Mouse (Mus musculus) heart, adult 2 months (tissue): Measurements from ENCODE around the gene Tsr2. TPM values are rescaled to one million over a fixed set of nuclear protein-coding genes. Genes with fewer than 3 reads are reported as not detected.
A peak's percentile ranks its signal among the peaks of the same experiment; 100 is the strongest.

ENCODE experiments used
- DNase-seq, 2 experiments: peaks; one replicate each; pipeline ENCODE4 v3.0.0; 2021
- H3K27ac ChIP-seq: fragments of 200-600 bp; 2 replicates; pipeline ENCODE4 v1.8.1; 2022
- H3K27me3 ChIP-seq: fragments of 200-500 bp; 2 replicates; pipeline ENCODE4 v1.6.1; 2012; ENCODE audit warnings: mild to moderate bottlenecking, low read length, inconsistent platforms, mixed read lengths; ENCODE audit not compliant: control insufficient read depth, insufficient read depth
- H3K36me3 ChIP-seq: fragments of 200-500 bp; 2 replicates; pipeline ENCODE4 v1.6.1; 2012; ENCODE audit warnings: low read length, inconsistent platforms; ENCODE audit not compliant: control insufficient read depth, insufficient read depth
- H3K4me1 ChIP-seq: fragments of 200-500 bp; 2 replicates; pipeline ENCODE4 v1.6.1; 2011; ENCODE audit warnings: low read length; ENCODE audit not compliant: control insufficient read depth, insufficient read depth
- H3K4me3 ChIP-seq: fragments of 200-600 bp; 2 replicates; pipeline ENCODE4 v1.8.1; 2022
- H3K79me2 ChIP-seq: fragments of 200-500 bp; replicated peaks from 2 replicates; pipeline ENCODE4 v1.6.1; 2012; ENCODE audit warnings: mild to moderate bottlenecking, inconsistent platforms, low read length, moderate library complexity, mixed read lengths; ENCODE audit not compliant: control insufficient read depth, insufficient read depth
- H3K9ac ChIP-seq: fragments of 200-500 bp; 2 replicates; pipeline ENCODE4 v1.6.1; 2012; ENCODE audit warnings: low read depth, mild to moderate bottlenecking, control low read depth, inconsistent platforms, low read length, mixed read lengths
- CTCF ChIP-seq: fragments of 200-600 bp; IDR thresholded peaks from 2 replicates; pipeline ENCODE4 v1.8.1; 2022; ENCODE audit warnings: antibody characterized with exemption, mild to moderate bottlenecking, moderate library complexity
- EP300 ChIP-seq: fragments of 200-500 bp; IDR thresholded peaks from 2 replicates; pipeline ENCODE4 v1.6.1; 2011; ENCODE audit warnings: low read depth, low read length, control low read depth; ENCODE audit not compliant: insufficient read depth
- POLR2A ChIP-seq: fragments of 200-500 bp; IDR thresholded peaks from 2 replicates; pipeline ENCODE4 v1.6.1; 2011; ENCODE audit warnings: mild to moderate bottlenecking, low read depth, low read length, control low read depth; ENCODE audit not compliant: insufficient read depth
- whole genome bisulfite sequencing: fragments of 180-500 bp; shearing (Covaris S2); methylation state at CpG from one replicate; pipeline ENCODE4 v1.1.7; 2018; 5-methylcytosine and 5-hydroxymethylcytosine counted together
- intact Hi-C: fragments of 180-260 bp; cut with DNase I; formaldehyde crosslinking; loops from one replicate; pipeline ENCODE4 v1.15.1; 2025
- polyA plus RNA-seq: library from polyadenylated mRNA; depleted of rRNA; stranded (reverse); fragments of >200 nt; gene quantifications from 2 replicates; pipeline ENCODE4 v1.2.3, GENCODE M21; 2012; rRNA removed
- total RNA-seq, 2 experiments: library from RNA; stranded (reverse); gene quantifications; 2 replicates each; pipeline ENCODE4 v1.2.3; 2021

The Tsr2 gene
- total and polyA plus RNA-seq, 3 experiments, result 4.9 to 12.8 (median 12.5) TPM

GRCm38 (mm10) chrX:151045850-151046249 is 50.5 kb downstream of the Tsr2 start, which contains the start of gene Fgd1:
TSS of gene Fgd1 (plus strand) at chrX:151046150.
- no peak for DNase-seq
- no peaks in the 10 kb centered on the region for H3K36me3 ChIP-seq
- H3K79me2 ChIP-seq, result no peaks in the 10 kb centered on the region
- H3K27me3 ChIP-seq, result no peaks in the 10 kb centered on the region
- TF ChIP-seq EP300 (no peak), POLR2A (no peak), CTCF (no peak)
- whole genome bisulfite sequencing, result 90% methylated on average over 8 of the region's 8 CpGs
- intact Hi-C loops, result loop anchor here (5.0 kb wide), 2 partner anchors 51 to 79 kb away; partner anchors contain the start of gene Tsr2
- peak within 1 kb of the TSS; percentile 89 for H3K9ac ChIP-seq
- peak within 1 kb of the TSS; percentile 62 for H3K4me3 ChIP-seq
- no peaks in the 10 kb centered on the region; the same call in 1 of the 2 replicates for H3K4me1 ChIP-seq
- peak within 1 kb of the TSS; percentile 66 for H3K27ac ChIP-seq

DNA sequence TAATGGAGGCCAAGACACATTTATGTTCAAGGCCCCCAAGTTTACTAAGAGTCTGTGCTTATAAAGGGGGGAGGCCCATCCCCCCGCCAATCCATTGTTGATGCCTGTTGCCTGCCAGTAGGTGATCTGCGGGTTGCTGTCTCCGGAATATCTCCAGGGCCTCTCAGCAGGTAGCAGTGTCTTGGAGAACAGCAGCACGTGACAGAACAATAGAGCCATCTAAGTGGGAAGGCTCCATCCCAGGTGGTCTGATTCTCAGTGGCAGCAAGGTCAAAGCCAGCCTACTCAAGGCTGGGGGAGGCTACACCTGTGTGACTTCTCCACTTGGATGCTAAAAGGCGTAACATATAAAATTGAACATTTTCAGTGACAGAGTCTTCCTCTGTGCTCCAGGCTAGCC is 55.1 kb downstream of the Tsr2 start:
- no peaks in the 10 kb centered on the region for H3K36me3 ChIP-seq
- no peak for TF ChIP-seq EP300
- TF ChIP-seq POLR2A, result no peak
- TF ChIP-seq CTCF, result no peak
- intact Hi-C loops, result no loop called here
- no peak for DNase-seq
- H3K9ac ChIP-seq, result no peak overlapping the region
- H3K79me2 ChIP-seq, result no peaks in the 10 kb centered on the region
- no peak overlapping the region for H3K27ac ChIP-seq
- no peak overlapping the region for H3K4me3 ChIP-seq
- H3K4me1 ChIP-seq, result no peaks in the 10 kb centered on the region
- WGBS, result 71% methylated on average over 5 of the region's 5 CpGs
- H3K27me3 ChIP-seq, result no peaks in the 10 kb centered on the region

Other genes with a start within 250 kb of the Tsr2 start
- 10 to 100 TPM; 36.8 to 38.9 TPM for gene Gnl3l, start 79.2 kb downstream of the Tsr2 start, total RNA-seq
- gene Gnl3l, start 79.2 kb downstream of the Tsr2 start, polyA plus RNA-seq, result 10.8 and 17.1 TPM in 2 replicates
- 10 to 100 TPM in 1 of 2 experiments, 1 to 10 TPM in 1; 8.4 to 10.3 TPM for gene Fgd1, start 50.4 kb downstream of the Tsr2 start, total RNA-seq
- 8.9 and 10.1 TPM in 2 replicates for gene Fgd1, start 50.4 kb downstream of the Tsr2 start, polyA plus RNA-seq
- under 1 TPM; 0.10 to 0.18 TPM for gene Wnk3, start 101.5 kb upstream of the Tsr2 start, total RNA-seq
- gene Wnk3, start 101.5 kb upstream of the Tsr2 start, polyA plus RNA-seq, result 0.03 and 0.06 TPM in 2 replicates
- 10 to 100 TPM; 12.8 to 14.0 TPM for gene Fam120c, start 247.6 kb upstream of the Tsr2 start, total RNA-seq
- gene Fam120c, start 247.6 kb upstream of the Tsr2 start, polyA plus RNA-seq, result 3.0 and 5.8 TPM in 2 replicates